Mouse (Mus musculus): ENCODE results near the gene Calb2.

The Calb2 gene

DNA sequence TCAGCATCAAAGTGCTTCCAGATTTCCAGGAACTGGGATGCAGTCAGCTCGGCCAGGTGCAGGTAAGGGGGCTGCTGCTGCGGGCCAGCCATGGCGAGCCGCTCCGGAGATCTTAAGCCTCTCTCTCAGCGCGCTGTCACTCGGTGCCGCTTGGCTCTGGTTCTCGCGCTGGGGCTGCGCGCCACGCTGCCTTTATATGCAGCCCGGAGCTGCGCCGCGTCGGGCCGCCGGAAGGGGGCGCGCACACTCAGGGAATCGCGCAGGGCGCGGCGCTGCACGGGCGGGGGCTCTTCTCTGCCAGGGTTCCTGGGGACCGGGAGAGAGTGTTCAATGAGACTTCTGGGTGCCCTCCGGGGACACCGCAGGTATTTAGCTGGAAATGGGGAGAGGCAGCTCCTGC is at the start of gene Calb2:
Gene Calb2, minus strand, starts transcription at position 165 of the 400 bp plus-strand sequence.
- DNase-seq (ENCODE audit: low spot score): peak; percentile 88

- peak; percentile 100 for DNase-seq (ENCODE audit: low spot score)
Observed at GRCm38 (mm10) chr8:110217681-110218131, 49.7 kb upstream of the Calb2 start.

DNA sequence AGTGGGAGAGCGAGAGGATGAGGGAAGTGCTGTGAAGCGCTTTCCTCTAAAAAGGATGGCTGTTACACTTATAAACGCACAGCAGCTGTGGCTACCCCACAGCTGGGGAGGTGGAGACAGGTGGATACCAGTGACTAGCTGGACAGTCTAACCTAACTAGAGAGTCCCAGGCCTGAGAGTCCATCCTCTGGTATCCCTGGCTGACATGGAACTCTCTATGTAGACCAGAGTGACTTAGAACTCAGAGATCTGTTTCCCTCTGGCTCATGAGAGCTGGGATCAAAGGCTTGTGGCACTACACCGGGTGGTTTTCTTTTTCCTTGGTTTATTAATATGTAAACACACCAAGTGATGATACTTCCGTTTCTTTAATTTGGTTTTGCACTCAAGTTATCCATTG is 49.2 kb upstream of the Calb2 start:
- DNase-seq (ENCODE audit: low spot score): no peak

GRCm38 (mm10) chr8:110216253-110216652 is 48.2 kb upstream of the Calb2 start:
- no peak for DNase-seq (ENCODE audit: low spot score)

DNA sequence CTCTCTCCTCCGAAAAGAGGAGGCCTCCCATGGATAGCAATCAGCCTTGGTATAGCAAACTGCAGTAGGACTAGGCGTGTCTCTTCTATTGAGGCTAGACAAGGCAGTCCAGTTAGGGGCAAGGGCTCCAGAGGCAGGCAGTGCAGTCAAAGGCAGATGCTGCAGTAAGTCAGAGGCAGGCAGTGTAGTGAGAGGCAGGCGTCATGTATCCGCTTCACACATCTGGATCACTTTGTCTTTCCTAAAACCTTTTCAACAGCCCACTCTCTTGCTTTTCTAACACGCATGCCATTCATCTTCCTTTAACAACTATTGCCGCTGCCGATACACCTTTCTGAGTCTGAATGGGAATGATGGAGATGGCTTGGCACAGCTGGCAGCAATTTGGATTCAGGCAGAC is 47.4 kb upstream of the Calb2 start, which contains the start of gene Cmtr2:
Gene Cmtr2, plus strand, starts transcription at position 301 of the 400 bp plus-strand sequence.
- no peak for DNase-seq (ENCODE audit: low spot score)

GRCm38 (mm10) chr8:110201806-110202205 is 33.8 kb upstream of the Calb2 start:
- DNase-seq (ENCODE audit: low spot score): peak; percentile 71

GRCm38 (mm10) chr8:110196678-110197077 is 28.7 kb upstream of the Calb2 start:
- peak; percentile 85 for DNase-seq (ENCODE audit: low spot score)

GRCm38 (mm10) chr8:110188961-110189750 is 21.1 kb upstream of the Calb2 start:
- no peak for DNase-seq (ENCODE audit: low spot score)

- DNase-seq (ENCODE audit: low spot score): no peak
Observed at GRCm38 (mm10) chr8:110185538-110185937, 17.5 kb upstream of the Calb2 start.

DNA sequence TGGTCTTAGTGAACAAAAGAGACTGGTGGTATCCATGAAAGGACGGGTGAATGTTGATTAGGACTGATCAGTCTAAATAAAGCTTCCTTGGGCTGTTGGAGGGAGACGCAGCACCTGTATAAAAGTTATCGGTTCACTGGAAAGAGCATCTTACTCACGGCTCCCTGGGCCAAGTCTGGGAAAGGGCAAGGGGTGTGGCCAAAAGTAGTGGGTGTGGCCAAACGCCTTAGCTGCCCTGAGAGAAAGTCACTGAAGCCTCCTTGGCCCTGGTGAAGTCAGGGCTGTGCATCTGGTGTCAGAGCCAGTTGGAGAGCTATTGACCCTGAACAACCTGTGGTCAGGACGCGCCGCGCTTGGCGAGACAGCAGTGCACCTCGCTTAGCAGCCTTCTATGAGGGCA is 15.7 kb upstream of the Calb2 start:
- peak; percentile 61 for DNase-seq (ENCODE audit: low spot score)

DNA sequence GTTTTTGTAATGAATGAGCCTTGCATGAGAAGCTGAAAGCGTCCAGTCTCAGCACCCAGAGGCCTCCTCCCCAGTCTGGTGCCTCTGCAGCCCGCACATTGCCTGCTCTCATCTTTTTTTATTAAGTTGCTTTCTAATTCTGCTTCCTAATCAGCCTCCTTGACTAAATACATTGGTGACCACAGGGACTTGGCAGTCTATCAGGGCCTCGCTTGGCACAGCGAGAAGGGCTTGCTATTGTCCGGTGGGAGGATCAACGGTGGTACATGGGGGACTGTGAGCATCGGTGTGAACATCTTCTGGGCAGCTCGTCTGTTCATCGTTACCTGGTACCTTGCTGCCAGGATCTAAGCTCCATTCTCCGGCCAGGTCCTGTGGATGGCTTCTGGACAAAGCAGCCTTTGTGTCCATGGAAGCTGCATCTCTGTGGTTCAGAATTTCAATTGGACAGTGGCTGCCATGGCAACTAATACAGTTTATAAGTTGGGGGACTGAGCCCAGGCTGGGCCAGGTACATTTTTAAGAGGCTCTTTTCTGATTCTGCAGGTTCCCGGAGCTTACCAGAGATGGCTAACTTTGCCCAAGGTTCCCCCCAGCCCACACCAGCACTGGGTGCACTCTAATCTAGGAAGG is 14.8 kb upstream of the Calb2 start:
- no peak for DNase-seq (ENCODE audit: low spot score)

GRCm38 (mm10) chr8:110177359-110178155 is 9.5 kb upstream of the Calb2 start:
- DNase-seq (ENCODE audit: low spot score): no peak

DNA sequence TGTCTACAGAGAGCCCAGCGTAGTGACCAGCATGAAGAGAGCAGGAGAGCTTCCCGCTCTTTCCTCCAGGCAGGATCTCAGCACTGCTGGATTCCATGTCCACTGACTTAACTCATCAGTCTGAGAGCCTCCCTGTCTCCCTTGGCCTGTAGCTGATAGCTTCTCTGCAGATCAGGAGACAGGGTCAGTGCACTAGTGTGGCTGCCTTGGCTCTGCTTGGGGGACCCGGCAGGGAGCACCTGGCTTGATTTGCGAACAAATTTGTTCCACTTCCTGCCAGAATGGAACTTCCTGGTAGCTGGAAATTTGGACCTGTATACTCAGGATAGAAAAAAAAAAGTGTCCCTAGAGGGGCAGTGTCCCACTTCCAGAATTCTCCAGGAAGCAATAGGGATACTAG is 6.8 kb upstream of the Calb2 start:
- no peak for DNase-seq (ENCODE audit: low spot score)

DNA sequence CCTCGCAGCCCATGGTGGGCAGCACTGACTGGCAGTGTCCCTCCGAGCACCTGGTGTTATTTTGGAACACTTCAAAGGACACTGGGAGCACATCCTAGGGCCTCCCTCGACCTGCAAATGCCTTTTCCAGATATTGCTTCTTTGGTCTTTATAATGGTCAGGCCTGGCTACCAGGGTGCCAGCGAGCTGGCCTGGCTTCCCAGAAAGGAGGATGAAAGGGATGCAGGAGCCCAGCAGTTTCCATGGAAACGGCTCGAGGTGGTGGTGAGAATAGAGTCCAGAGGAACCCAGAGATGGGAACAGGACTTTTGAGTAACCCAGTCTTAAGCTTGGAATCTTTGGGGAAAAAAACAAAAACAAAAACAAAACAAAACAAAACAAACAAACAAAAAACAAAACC is 4.2 kb upstream of the Calb2 start:
- no peak for DNase-seq (ENCODE audit: low spot score)

- no peak for DNase-seq (ENCODE audit: low spot score)
Observed at GRCm38 (mm10) chr8:110166270-110166669, 1.7 kb downstream of the Calb2 start.

DNA sequence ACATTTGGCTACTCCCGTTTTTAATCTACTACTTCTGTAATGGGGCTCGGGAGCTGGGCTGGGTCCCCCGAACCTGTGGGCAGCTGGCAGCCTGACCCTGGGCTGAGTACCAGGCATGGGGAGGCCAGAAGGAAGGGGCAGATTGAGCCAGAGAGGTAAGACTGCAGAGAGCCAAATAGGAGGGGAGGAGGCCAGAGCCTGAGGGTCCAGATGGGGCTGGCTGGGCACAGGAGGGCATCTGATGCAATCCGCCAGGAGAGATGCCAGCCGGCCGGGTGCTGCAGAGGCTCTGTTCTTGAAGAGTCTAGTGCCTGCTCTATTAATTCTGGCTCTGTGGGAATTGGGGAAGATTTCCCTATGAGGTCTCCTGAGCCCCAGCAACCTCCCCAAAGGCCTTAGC is 6.0 kb downstream of the Calb2 start:
- no peak for DNase-seq (ENCODE audit: low spot score)

DNA sequence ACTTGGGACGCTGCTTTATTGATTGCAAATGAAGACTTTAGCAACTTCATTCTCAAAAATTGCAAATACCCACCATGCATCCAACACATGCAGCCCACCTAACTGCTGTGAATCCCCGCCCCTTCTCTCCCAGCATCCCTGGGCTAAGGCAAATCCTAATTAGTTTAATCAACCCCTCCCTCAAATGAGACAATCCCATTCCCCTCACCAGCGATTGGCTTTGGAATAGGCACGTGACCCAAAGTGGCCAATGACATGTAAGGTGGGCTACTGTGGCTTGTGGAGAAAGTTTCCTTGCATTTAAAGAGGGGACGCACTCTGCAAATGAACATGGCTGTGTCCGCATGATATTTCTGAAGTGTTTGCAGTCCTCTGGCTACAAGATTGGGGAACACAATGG is 15.1 kb downstream of the Calb2 start:
- no peak for DNase-seq (ENCODE audit: low spot score)

GRCm38 (mm10) chr8:110145538-110145937 is 22.5 kb downstream of the Calb2 start:
- peak; percentile 85 for DNase-seq (ENCODE audit: low spot score)

DNA sequence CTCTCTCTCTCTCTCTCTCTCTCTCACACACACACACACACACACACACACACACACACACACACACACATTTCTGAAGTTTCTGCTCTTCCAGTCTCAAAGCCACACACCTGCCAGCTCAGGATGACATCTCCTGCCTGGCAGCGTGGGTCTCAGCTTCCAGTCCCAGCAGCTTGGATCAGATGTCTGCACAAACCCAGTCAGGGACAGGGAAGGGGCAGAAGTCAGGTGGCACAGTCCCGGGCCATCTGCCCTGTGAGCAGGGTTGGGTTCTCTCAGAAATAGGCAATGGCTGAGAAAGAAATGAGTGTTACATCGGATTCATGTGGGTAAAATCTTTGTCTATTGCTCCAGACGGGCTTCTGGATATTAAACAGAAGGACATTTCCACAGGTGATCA is 27.2 kb downstream of the Calb2 start:
- no peak for DNase-seq (ENCODE audit: low spot score)

DNA sequence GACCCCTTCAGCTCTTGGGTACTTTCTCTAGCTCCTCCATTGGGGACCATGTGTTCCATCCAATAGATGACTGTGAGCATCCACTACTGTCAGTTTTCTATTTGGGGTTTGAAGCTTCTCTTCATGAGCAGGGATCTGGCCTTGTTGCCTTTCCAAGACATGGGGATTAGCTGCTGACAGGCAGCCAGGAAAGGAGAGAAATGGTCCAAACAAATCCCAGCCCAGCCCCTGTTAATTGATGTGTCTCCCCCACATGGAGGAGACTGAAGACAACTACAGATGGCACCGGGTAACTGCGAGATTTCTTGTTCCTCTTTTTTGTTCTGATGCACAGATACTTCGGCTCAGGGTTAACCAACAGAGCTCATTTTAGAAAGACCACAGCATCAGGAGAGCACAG is 27.9 kb downstream of the Calb2 start:
- no peak for DNase-seq (ENCODE audit: low spot score)

DNA sequence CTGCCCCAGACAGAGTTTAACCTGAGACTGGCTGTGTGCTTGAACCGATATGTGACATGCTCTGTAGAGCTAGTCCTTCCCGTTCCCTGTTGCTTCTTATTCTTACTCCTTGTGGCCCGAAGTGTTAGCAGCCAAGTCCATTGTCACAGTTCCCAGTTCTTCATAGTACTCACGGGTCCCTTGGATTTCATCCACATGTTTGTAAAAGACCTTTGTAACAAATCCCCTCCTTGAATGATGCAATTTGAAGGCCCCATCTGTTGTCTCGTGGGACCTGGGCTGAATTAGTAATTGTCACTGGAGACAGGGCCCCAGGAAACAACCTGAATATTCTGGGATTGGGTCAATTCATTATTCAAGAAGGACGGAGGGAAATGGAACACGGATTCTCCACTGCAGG is 32.5 kb downstream of the Calb2 start:
- no peak for DNase-seq (ENCODE audit: low spot score)

- DNase-seq (ENCODE audit: low spot score): no peak
Observed at GRCm38 (mm10) chr8:110134236-110134635, 33.8 kb downstream of the Calb2 start.

DNA sequence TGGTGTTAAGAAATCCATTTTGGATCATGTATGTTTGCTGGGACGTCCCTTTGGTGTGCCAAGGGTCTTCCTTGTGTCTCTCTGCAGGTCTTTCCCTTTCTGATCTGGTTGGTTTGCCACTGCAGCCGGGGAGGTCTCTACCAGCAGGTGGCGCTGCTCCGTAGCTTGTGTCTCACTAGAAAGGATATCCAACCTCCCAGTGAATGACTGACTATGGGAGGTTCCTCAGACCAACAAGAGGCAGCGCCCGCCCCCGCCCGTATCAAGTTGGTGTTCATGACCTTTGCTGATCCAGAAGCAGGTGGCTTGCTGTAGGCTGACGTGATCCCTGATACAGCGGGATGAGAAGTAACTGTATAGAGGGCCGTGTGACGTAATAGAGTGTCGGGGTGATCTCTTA is 37.5 kb downstream of the Calb2 start:
- DNase-seq (ENCODE audit: low spot score): peak; percentile 88

Measured in embryo, embryonic 10 days (tissue).